Mouse (Mus musculus) spleen, adult 18-20 months (tissue): ENCODE results near the gene Cnn3.

Experiments used
- DNase-seq, 2 experiments: peaks; one replicate each; pipeline ENCODE4 v3.0.0; 2022; ENCODE audit warnings: mixed read lengths in 2 of 2

Gene Cnn3

GRCm38 (mm10) chr3:121425861-121426620 is at the start of gene Cnn3:
Gene Cnn3 (plus strand): TSS chr3:121426497.
- peak; percentile 80 to 84 for DNase-seq

DNA sequence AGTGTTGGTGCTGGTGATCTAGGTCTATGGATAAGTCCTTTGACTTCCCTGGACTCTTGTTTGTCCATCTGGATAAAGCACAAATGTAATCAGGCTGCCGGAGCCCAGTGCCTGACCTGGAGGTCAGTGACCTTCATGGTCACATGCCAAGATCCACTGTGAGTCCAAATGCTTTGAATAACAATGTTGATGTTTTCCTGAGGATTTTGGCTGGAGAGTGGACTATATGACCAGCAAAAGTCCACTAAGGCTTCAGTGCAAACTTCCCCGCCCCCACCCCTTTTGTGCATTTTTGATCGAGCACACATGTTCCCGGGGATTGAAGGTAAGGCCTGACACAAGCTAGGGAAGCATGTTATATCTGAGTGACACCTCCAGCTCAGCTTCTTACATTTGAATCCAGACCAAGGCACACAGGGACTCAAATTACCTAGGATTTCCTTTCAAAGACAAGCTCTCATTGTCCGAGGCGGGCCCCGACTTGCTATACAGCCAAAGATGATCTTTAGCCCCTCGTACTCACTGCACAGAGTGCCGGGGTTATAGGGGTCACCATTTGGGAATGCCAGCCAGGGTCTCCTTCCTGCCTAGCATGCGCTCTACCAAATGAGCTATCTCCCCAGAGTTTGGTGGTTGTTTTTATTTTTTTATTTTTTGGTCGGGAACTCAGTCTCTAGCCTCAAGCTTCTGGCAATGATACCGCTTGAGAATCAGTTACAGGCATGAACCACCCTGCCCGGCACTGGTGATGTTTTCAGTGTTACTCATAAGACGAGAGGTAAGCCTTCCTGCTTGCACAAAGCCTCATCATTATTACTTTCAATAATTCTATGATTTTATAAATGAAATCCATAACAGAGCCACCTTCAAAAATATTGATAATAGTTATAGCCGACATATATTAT is 47.3 kb upstream of the Cnn3 start:
- DNase-seq: no peak

DNA sequence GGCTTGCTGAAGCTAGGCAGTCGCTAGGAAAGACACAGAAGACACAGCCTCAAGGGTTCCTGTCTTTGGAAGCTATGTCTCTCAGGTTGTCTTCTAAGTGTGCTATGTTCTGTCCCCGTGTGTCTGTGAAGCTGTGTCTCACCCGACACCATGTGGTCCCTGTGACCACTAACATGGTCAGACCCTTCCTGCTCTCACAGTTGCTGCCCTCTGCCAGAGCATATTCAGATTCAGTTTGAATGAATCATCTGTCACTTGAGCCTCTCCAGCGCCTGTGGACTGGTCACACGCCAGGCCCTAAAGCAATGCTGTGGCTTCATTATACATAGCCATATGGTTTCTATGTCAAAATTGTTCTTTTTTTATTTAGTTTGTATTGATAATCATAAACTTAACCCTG is 46.6 kb upstream of the Cnn3 start:
- DNase-seq: no peak

GRCm38 (mm10) chr3:121387471-121388009 is 38.8 kb upstream of the Cnn3 start:
- DNase-seq: peak; percentile 17 to 25

- DNase-seq: no peak
Observed at GRCm38 (mm10) chr3:121389366-121389765, 36.9 kb upstream of the Cnn3 start.

DNA sequence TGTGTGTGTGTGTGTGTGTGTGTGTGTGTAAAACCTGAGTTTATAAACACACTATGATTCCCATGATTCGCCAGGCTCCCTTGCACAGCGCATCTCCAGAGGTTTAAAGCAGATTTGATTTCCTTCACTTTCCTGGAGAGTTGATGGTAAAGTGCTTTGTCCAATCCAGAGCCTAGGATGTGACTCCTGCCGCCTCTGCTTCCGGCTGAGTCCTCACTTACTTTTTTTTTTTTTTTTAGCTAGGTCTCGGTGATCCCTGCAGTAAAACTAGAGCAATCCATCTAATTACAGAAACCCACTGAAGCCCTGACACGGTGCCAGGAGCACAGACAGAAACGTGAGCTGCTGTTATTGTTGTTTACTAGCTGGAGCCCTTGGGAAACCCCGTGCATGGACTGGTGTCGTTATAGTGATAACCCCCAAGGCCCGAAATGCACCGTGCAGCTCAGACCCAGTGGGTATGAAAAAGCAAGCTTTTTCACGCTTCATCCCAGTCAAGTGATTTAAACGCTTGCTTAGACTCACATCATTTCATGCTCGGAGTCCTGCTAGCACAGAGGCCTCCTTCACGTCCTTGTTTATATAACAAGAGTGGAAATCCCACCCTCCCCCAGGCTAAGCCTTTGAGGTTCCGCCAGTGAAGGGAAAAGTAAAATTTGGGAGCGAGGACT is 36.3 kb upstream of the Cnn3 start:
- DNase-seq: no peak

GRCm38 (mm10) chr3:121390724-121391123 is 35.6 kb upstream of the Cnn3 start:
- DNase-seq: no peak

- DNase-seq: no peak
Observed at GRCm38 (mm10) chr3:121395588-121396295, 30.6 kb upstream of the Cnn3 start.

GRCm38 (mm10) chr3:121396561-121396960 is 29.7 kb upstream of the Cnn3 start:
- DNase-seq: no peak

- DNase-seq: no peak
Observed at GRCm38 (mm10) chr3:121397007-121397406, 29.3 kb upstream of the Cnn3 start.

DNA sequence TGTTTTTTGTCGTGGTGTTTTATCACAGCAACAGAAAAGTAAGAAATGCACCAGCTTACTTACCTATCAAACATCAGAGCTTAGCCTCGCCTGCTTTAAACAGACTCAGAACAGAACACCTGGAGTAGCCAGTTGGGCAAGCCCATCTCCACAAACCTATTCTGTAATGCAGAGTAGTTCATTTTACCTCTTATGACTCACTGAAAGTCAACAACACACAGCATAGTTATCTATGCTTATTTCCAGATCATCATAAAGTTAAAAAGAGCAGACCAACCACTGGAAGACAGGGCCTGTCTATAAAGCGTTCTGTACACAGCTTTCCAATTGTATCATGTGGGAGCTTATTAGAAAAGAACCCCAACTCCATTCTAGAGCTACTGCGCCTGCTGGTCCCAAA is 24.9 kb upstream of the Cnn3 start:
- no peak for DNase-seq

- DNase-seq: no peak
Observed at GRCm38 (mm10) chr3:121402096-121402495, 24.2 kb upstream of the Cnn3 start.

- no peak for DNase-seq
Observed at GRCm38 (mm10) chr3:121403449-121403848, 22.8 kb upstream of the Cnn3 start.

DNA sequence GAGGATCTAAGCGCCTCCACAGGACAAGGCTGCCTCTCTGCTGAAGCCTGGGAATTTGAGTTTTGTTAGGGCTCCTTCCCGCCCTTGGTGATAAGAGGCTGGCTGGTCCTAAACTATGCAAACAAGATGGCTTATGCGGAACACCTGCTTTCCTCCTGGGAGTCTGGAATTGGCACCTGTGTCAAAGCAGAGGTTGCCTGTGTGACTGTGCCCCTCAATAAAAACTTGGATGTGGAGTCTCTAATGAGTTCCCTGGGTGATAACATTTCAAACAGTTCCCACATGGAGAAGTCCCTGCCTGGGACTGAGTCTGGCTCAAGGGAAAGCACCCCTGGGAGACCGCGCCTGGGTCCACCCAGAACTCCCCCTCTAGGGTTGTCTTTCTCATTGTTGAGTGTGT is 21.2 kb upstream of the Cnn3 start:
- no peak for DNase-seq

DNA sequence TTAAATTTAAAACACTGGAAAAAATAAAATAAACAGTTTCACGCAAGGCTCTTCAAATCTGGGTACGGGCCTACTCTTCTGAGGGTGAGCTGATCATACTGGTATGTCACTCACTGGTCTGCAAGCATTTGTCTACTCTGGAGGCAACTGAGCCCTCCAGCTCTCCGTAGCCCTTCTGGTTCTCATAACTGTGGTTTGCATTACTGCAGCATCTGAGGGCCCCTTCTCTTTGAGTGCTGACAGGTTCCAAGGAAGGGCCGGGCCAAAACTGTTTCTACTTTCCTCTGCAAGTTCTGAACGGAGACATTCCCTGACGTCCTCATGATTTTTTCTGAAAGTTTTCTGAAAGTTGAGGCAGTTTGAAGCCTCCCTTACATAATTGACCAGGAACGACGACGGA is 18.9 kb upstream of the Cnn3 start:
- DNase-seq: no peak

- DNase-seq: no peak
Observed at GRCm38 (mm10) chr3:121408386-121408785, 17.9 kb upstream of the Cnn3 start.

GRCm38 (mm10) chr3:121411450-121411849 is 14.8 kb upstream of the Cnn3 start:
- no peak for DNase-seq

DNA sequence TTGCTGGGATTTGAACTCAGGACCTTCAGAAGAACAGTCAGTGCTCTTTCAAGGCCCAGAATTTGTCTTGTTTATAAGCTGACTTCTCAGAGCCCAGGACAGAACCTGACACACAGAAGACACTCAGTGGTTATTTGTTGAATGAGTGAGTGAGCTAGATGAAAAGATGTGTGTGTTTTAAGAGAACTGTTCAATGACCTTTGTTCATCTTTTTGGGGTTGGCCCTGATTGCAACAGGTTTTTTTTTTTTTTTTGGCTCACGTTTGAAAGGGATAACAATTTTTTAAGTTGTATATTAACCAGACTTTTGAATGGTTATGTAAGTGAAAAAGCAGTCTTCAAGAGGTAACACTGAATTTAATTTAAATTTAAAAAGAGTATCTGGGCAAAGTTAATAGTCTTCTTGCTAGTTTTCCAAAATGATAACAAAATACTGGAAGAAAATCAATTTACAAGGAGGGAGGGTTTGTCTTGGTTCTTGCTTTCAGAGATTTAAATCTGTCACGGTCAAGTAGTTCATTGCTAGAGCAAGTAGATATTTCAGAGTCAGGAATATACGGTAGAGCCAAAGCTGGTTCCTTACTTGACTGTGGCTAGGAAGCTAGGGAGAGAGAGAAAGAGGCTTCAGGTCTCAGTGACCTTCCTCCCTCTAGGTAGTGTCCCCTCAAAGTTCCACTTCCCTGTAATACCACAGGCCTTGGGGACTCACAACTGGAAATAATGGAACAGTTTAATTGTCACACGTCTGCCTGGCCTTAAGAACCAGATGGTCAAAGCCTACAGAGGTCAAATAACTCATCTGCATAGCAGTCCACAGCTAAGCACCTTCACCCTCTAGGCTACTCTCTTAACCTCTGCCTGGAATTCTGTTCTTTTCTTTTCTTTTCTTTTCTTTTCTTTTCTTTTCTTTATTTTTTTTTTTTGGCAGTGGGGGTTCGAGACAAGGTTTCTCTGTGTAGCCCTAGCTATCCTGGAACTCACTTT is 9.8 kb upstream of the Cnn3 start:
- DNase-seq: no peak

DNA sequence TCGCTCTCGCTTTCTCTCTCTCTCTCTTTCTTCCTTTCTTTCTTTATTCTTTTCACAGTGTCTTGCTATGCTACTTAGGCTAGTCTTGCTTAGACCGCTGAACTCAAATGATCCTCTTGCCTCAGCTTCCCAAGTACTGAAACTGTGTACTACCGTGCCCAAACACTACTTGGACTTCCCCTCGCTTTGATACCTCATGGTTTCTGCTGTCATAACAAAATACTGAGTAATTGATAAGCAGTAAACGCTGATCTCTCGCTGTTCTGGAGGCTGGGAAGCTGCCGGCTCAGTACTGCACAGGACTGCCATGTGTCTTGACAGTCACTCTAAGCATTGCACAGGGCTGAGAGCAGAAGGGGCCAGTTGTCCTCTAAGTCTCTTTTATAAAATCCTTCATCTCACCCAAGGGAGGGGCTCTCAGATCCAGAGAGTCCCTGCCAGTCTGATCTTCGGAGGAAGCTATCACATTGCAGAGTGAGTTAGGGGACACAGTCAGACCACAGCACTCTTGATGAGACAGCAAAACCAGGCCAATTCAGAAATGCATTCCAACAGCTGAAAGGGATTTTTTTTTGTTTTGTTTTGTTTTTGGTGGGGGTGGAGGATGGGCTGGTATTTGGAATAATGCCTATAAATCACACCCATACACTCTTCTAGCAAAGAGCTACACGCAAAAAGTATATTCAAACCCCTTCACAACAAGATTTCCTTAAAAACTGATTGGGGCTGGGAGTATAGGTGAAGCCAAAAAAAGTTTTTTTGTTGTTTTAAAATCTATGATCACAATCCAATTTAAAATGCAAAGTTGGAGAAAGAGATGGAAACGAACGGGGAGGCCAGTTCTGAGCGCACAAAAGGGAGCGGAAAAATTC is 8.7 kb upstream of the Cnn3 start:
- no peak for DNase-seq

DNA sequence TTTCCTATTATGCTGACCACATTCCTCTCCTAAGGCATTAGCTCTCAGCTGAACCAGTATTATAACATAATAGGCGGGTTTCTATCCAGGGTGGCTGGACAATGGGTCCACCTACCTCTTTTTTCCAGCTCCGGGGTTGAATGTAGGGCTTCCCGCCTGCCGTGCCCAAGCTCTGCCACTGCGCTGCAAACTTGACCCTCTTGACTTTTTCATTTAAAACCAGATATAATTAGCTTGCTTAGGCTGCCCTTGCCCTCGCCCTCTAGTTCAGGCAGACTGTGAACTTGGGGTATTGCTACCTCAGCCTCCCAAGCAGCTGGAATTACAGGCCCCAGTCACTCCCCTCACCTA is 8.1 kb upstream of the Cnn3 start:
- no peak for DNase-seq
